Mouse (Mus musculus) myocyte (in vitro differentiated cells): Measurements from ENCODE around the gene Dhx57.

Experiments used
- POLR2A ChIP-seq: IDR thresholded peaks from one replicate; pipeline ENCODE4 v1.6.1; 2011; ENCODE audit warnings: low read depth, mild to moderate bottlenecking, control low read depth, moderate library complexity; ENCODE audit not compliant: insufficient read length
- SRF ChIP-seq: IDR thresholded peaks from one replicate; pipeline ENCODE4 v1.6.1; 2011; ENCODE audit warnings: low read depth; ENCODE audit not compliant: control insufficient read depth, insufficient read length

DNA sequence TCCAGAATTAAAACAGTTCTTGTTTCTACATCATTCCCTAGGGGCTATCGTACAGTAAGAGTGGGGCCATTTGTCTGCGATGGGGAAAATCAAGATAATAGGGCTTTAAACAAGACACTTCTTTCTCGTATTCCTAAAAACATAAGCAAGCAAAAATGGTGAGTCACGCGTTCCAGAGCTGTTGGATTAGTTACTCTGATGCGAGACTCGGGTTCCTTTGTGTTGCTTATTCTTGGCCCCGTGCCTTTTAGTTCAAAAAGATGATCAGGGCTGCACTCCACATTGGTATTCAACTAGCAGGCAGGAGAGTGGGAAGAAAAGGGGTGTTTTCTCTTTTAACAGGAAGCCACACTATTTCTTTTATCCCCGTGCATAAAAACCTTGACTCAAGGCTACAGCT, 21.5 kb upstream of the Dhx57 start:
- TF ChIP-seq SRF (no peak), POLR2A (no peak)
